ENCODE assay signal across 9 mouse cellular contexts in the genomic region with DNA sequence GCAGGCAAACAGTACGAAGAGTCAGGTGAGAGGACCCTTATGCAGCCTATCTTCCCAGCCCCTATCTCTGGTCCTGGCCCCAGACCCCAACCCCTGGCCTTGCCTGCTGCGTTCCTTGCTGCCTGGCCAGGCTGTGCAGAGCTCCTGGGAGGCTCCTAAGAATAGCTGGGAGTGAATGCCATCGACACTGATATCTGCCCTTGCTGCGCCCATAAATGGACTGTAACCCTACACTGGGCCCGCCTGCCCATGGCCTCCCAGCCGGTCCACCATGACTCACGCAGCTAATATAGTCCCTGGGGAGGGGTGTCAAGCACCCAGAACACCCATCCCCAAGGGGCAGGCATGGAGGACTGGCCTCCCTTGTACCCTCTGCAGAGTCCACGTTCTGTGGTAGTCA. TPM values are rescaled to one million over a fixed set of nuclear protein-coding genes. Genes with fewer than 3 reads are reported as not detected.
DNase-seq lines count a peak whose midpoint lies in the region; ATAC-seq and TF ChIP-seq lines count a peak whose summit lies in the region.
"Had no signal": no experiment of that assay in that cellular context is flagged by ENCODE, and none has a peak within 500 bp of the region (broad histone marks: within the 10 kb centered on the region; RNA-seq: fewer than 3 reads in every experiment).

Gene Ldb3, minus strand, starts transcription at position 185 of the 400 bp plus-strand sequence.

- H3K4me1 ChIP-seq in midbrain, embryonic 14.5 days (ENCODE audit: control insufficient read depth, insufficient read depth, low read length) = no peaks in the 10 kb centered on the region
- H3K4me1 ChIP-seq in midbrain, embryonic 10.5 days = peaks cover 15% of the 10 kb centered on the region
- no peaks in the 10 kb centered on the region for H3K4me1 ChIP-seq in stomach, postnatal 0 days (replicated peaks; ENCODE audit: control insufficient read depth, insufficient read depth)

- no peak within 1 kb of the TSS for H3K4me3 ChIP-seq in midbrain, embryonic 14.5 days (replicated peaks; ENCODE audit: low read depth, low read length)
- no peak within 1 kb of the TSS for H3K4me3 ChIP-seq in midbrain, embryonic 10.5 days
- H3K4me3 ChIP-seq in stomach, postnatal 0 days (ENCODE audit: low read depth, low read length) = no peak within 1 kb of the TSS

- no peak for TF ChIP-seq CTCF in stomach, postnatal 0 days (IDR thresholded peaks at IDR 0.05; ENCODE audit: low read depth)

- TF ChIP-seq EP300 in stomach, postnatal 0 days (optimal IDR thresholded peaks at IDR 0.05) = no peak

- no peaks in the 10 kb centered on the region for H3K27me3 ChIP-seq in midbrain, embryonic 14.5 days (ENCODE audit: control insufficient read depth, insufficient read depth, low read length)
- H3K27me3 ChIP-seq in midbrain, embryonic 10.5 days (ENCODE audit: low read depth, poor library complexity, severe bottlenecking) = no peaks in the 10 kb centered on the region
- no peaks in the 10 kb centered on the region for H3K27me3 ChIP-seq in stomach, postnatal 0 days (ENCODE audit: control insufficient read depth, insufficient read depth, low read length)

- intact Hi-C loops in heart, postnatal 10 days (cut with DNase I) = no loop called here

- H3K4me2 ChIP-seq in midbrain, embryonic 14.5 days (ENCODE audit: low read length) = no peak within 1 kb of the TSS
- H3K4me2 ChIP-seq in stomach, postnatal 0 days (replicated peaks; ENCODE audit: low read depth) = no peak within 1 kb of the TSS

- WGBS in midbrain, embryonic 14.5 days = 78% methylated on average over 8 of the region's 8 CpGs
- 75% methylated on average over 8 of the region's 8 CpGs for WGBS in midbrain, embryonic 10.5 days
- 49% methylated on average over 8 of the region's 8 CpGs for WGBS in stomach, postnatal 0 days

- H3K36me3 ChIP-seq in midbrain, embryonic 14.5 days (ENCODE audit: control insufficient read depth, insufficient read depth, low read length) = no peaks in the 10 kb centered on the region
- H3K36me3 ChIP-seq in midbrain, embryonic 10.5 days = no peaks in the 10 kb centered on the region
- no peaks in the 10 kb centered on the region for H3K36me3 ChIP-seq in stomach, postnatal 0 days (ENCODE audit: control insufficient read depth, insufficient read depth, low read length)

- ATAC-seq in midbrain, embryonic 14.5 days (ENCODE audit: low FRiP score, low TSS enrichment) = 0 out of 2 replicates have a peak, but pooled peaks have one; percentile 25
- peak; percentile 66 for ATAC-seq in stomach, postnatal 0 days (ENCODE audit: low FRiP score, low TSS enrichment)

- no peak within 1 kb of the TSS for H3K9ac ChIP-seq in midbrain, embryonic 14.5 days (replicated peaks; ENCODE audit: low read length)
- H3K9ac ChIP-seq in stomach, postnatal 0 days (ENCODE audit: low read length) = no peak within 1 kb of the TSS; the same call in 1 of the 2 replicates

- no peak within 1 kb of the TSS for H3K27ac ChIP-seq in midbrain, embryonic 14.5 days (replicated peaks; ENCODE audit: low read depth, low read length)
- H3K27ac ChIP-seq in midbrain, embryonic 10.5 days (replicated peaks) = no peak within 1 kb of the TSS
- no peak within 1 kb of the TSS for H3K27ac ChIP-seq in stomach, postnatal 0 days (replicated peaks)

- no peaks in the 10 kb centered on the region for H3K9me3 ChIP-seq in midbrain, embryonic 14.5 days (ENCODE audit: control insufficient read depth, low read length)
- no peaks in the 10 kb centered on the region for H3K9me3 ChIP-seq in midbrain, embryonic 10.5 days (replicated peaks)
- H3K9me3 ChIP-seq in stomach, postnatal 0 days (ENCODE audit: control insufficient read depth, low read length) = no peaks in the 10 kb centered on the region

- no peak for DNase-seq in midbrain, embryonic 14.5 days
- DNase-seq in midbrain, embryonic 10.5 days (ENCODE audit: low spot score) = no peak
- peak; percentile 61 for DNase-seq in gastrocnemius, postnatal 10 days
- peak; percentile 83 to 90 for DNase-seq in heart, postnatal 10 days
- DNase-seq in stomach, postnatal 0 days (ENCODE audit: low spot score) = peak; percentile 47
- no peak for DNase-seq in kidney, adult 9 months
- DNase-seq in kidney, postnatal 36 days = no peak
- DNase-seq in cerebellum, adult 8-10 months = no peak

RNA-seq across cellular contexts. Expression of gene Ldb3, which starts in this region (rescaled TPM):
- polyA plus RNA-seq in midbrain, embryonic 14.5 days (2014; fragmentation: Nextera tagmentation; extraction: Ambion mirVana) = 0.50 and 0.76 TPM in 2 replicates
- 0.02 TPM in 1 of 2 replicates, not detected in the other for polyA plus RNA-seq in midbrain, embryonic 10.5 days (2016; fragmentation: Nextera tagmentation; extraction: Ambion mirVana)
- total RNA-seq in gastrocnemius, postnatal 10 days (2021) = 1,000 to 10,000 TPM; 1,336 to 1,359 TPM
- 100 to 1,000 TPM; 879 to 920 TPM for total RNA-seq in heart, postnatal 10 days (2021)
- polyA plus RNA-seq in stomach, postnatal 0 days (2015; fragmentation: Nextera tagmentation; extraction: Ambion mirVana) = 1.6 and 1.7 TPM in 2 replicates
- total RNA-seq: granulocyte monocyte progenitor cell, adult 5-6 weeks had no signal

Comparison
In these comparisons a context has a peak if more than half of its experiments do, and no peak if none do; other contexts are left out.
1. Peak in ATAC-seq in midbrain, embryonic 14.5 days; RNA of the gene not detected or under 1 TPM.
2. DNase-seq: peak in gastrocnemius, postnatal 10 days (single experiment), heart, postnatal 10 days (2 of 2) and stomach, postnatal 0 days (single experiment); none in midbrain, embryonic 14.5 days (single experiment), midbrain, embryonic 10.5 days (single experiment), kidney, adult 9 months (single experiment), kidney, postnatal 36 days (0 of 2) and cerebellum, adult 8-10 months (single experiment).